Mouse (Mus musculus) retina, adult 2 months (tissue): ENCODE data around the gene Slmap.

Experiments
- DNase-seq: peaks from one replicate; pipeline ENCODE4 v3.0.0-alpha.2; 2012; ENCODE audit warnings: low read depth, low spot score

The Slmap gene

GRCm38 (mm10) chr14:26467974-26468373, 66.8 kb downstream of the Slmap start:
- DNase-seq = no peak

- no peak for DNase-seq
Observed at GRCm38 (mm10) chr14:26466544-26467125, 68.1 kb downstream of the Slmap start.

- DNase-seq = no peak
Observed at GRCm38 (mm10) chr14:26465898-26466297, 68.8 kb downstream of the Slmap start.

- no peak for DNase-seq
Observed at GRCm38 (mm10) chr14:26459516-26459915, 75.2 kb downstream of the Slmap start.

- DNase-seq = no peak
Observed at GRCm38 (mm10) chr14:26454851-26455250, 79.9 kb downstream of the Slmap start.

- no peak for DNase-seq
Observed at GRCm38 (mm10) chr14:26450036-26450800, 84.5 kb downstream of the Slmap start.

- no peak for DNase-seq
Observed at GRCm38 (mm10) chr14:26448581-26448980, 86.2 kb downstream of the Slmap start.

GRCm38 (mm10) chr14:26447223-26447622, 87.5 kb downstream of the Slmap start:
- no peak for DNase-seq

GRCm38 (mm10) chr14:26446538-26446937, 88.2 kb downstream of the Slmap start:
- DNase-seq = no peak

GRCm38 (mm10) chr14:26442534-26442933, 92.2 kb downstream of the Slmap start:
- DNase-seq = no peak

GRCm38 (mm10) chr14:26441041-26441812, 93.5 kb downstream of the Slmap start:
- DNase-seq = no peak

- no peak for DNase-seq
Observed at GRCm38 (mm10) chr14:26439996-26440395, 94.7 kb downstream of the Slmap start.

- no peak for DNase-seq
Observed at GRCm38 (mm10) chr14:26437771-26438170, 97.0 kb downstream of the Slmap start.

- DNase-seq = no peak
Observed at GRCm38 (mm10) chr14:26436304-26436703, 98.4 kb downstream of the Slmap start.

GRCm38 (mm10) chr14:26432320-26432719, 102.4 kb downstream of the Slmap start:
- no peak for DNase-seq

GRCm38 (mm10) chr14:26431919-26432318, 102.8 kb downstream of the Slmap start:
- DNase-seq = no peak

GRCm38 (mm10) chr14:26420231-26420630, 114.5 kb downstream of the Slmap start:
- DNase-seq = no peak

GRCm38 (mm10) chr14:26417956-26418355, 116.8 kb downstream of the Slmap start:
- no peak for DNase-seq

- no peak for DNase-seq
Observed at GRCm38 (mm10) chr14:26417088-26417487, 117.6 kb downstream of the Slmap start.

GRCm38 (mm10) chr14:26413581-26413980, 121.2 kb downstream of the Slmap start:
- no peak for DNase-seq

- DNase-seq = no peak
Observed at GRCm38 (mm10) chr14:26406746-26407145, 128.0 kb downstream of the Slmap start.

GRCm38 (mm10) chr14:26398508-26399160, 136.1 kb downstream of the Slmap start:
- no peak for DNase-seq
